Mouse (Mus musculus) cerebellum, adult 2 months (tissue): ENCODE results near the gene Lrfn4.

ENCODE experiments used
- CTCF ChIP-seq: fragments of 200-500 bp; IDR thresholded peaks from 2 replicates; pipeline ENCODE4 v1.5.1; 2011; ENCODE audit warnings: low read depth, mild to moderate bottlenecking, control low read depth, low read length, moderate library complexity, borderline replicate concordance; ENCODE audit not compliant: insufficient read depth
- POLR2A ChIP-seq: fragments of 200-500 bp; IDR thresholded peaks from 2 replicates; pipeline ENCODE4 v1.6.1; 2011; ENCODE audit warnings: low read length, control low read depth, borderline replicate concordance; ENCODE audit not compliant: insufficient read depth

GRCm38 (mm10) chr19:4603801-4604723 is 11.4 kb downstream of the Lrfn4 start:
- TF ChIP-seq CTCF (peak; percentile 61), POLR2A (no peak)
